22 mouse cellular contexts compared by ENCODE assay signal in genomic region chr9:83551632-83552031, GRCm38 (mm10). TPM values are rescaled to one million over a fixed set of nuclear protein-coding genes. Genes with fewer than 3 reads are reported as not detected.
A peak's percentile ranks its signal among the peaks of the same experiment; 100 is the strongest.
DNase-seq lines count a peak whose midpoint lies in the region; ATAC-seq and TF ChIP-seq lines count a peak whose summit lies in the region.
"Had no signal": no experiment of that assay in that cellular context is flagged by ENCODE, and none has a peak within 500 bp of the region (broad histone marks: within the 10 kb centered on the region; RNA-seq: fewer than 3 reads in every experiment).

No protein-coding gene starts in this region.

- no peak for TF ChIP-seq POLR2A in thymus, adult 2 months (IDR thresholded peaks at IDR 0.05; ENCODE audit: control insufficient read depth, extremely low read depth, insufficient read depth, low read length, poor library complexity)

- peak; percentile 52 for ATAC-seq in CD4-positive, CD25-positive, alpha-beta regulatory T cell, adult 4 months
- ATAC-seq in activated CD4-positive, CD25-positive, alpha-beta regulatory T cell, adult 4 months = peak; percentile 55
- ATAC-seq: forebrain, embryonic 13.5 days; forebrain, embryonic 16.5 days; Patski had no signal

- peaks cover 9% of the 10 kb centered on the region for H3K27me3 ChIP-seq in thymus, adult 2 months (ENCODE audit: control insufficient read depth, insufficient read depth, low read length)
- H3K27me3 ChIP-seq: forebrain, embryonic 13.5 days; hindbrain, embryonic 15.5 days had no signal

- no peak for DNase-seq in left cerebral cortex, adult 2 months (ENCODE audit: extremely low spot score in 1 of 2, low spot score in 2 of 2)
- DNase-seq in left cerebral cortex, adult 11 months (ENCODE audit: low spot score) = no peak
- peak; percentile 54 for DNase-seq in naive thymus-derived CD4-positive, alpha-beta T cell, adult 2 months (ENCODE audit: low read depth)
- DNase-seq in thymus, postnatal 0 days (ENCODE audit: low spot score) = no peak
- DNase-seq in right cerebral cortex, postnatal 14 days = no peak
- DNase-seq in thymus, adult 2 months = no peak
- DNase-seq: adrenal gland, adult 8-10 months; adrenal gland, postnatal 25 days; cerebellum, adult 18-20 months; cerebellum, adult 9-10 months; cerebellum, postnatal 14 days; gastrocnemius, postnatal 14 days; heart, adult 11 months had no signal

- intact Hi-C loops in left cerebral cortex, adult 2 months (cut with DNase I) = no loop called here

- no peak for TF ChIP-seq CTCF in left cerebral cortex, adult 2 months (IDR thresholded peaks at IDR 0.05)
- no peak for TF ChIP-seq CTCF in thymus, adult 2 months (IDR thresholded peaks at IDR 0.05; ENCODE audit: borderline replicate concordance, control insufficient read depth, extremely low read depth, insufficient read depth, low read length, poor library complexity)

- 25% methylated on average over 6 of the region's 6 CpGs for WGBS in thymus, adult 2 months

- no peak overlapping the region for H3K4me3 ChIP-seq in left cerebral cortex, adult 2 months
- no peak overlapping the region for H3K4me3 ChIP-seq in thymus, adult 2 months (ENCODE audit: control insufficient read depth, insufficient read depth, low read length)
- H3K4me3 ChIP-seq: forebrain, embryonic 10.5 days; forebrain, embryonic 13.5 days; hindbrain, embryonic 12.5 days; hindbrain, embryonic 15.5 days had no signal

- H3K27ac ChIP-seq in left cerebral cortex, adult 2 months = peak overlapping the region; percentile 4; the same call in 1 of the 2 replicates
- no peak overlapping the region for H3K27ac ChIP-seq in thymus, adult 2 months (ENCODE audit: control insufficient read depth, insufficient read depth, low read length)
- H3K27ac ChIP-seq: forebrain, embryonic 10.5 days; forebrain, embryonic 13.5 days; hindbrain, embryonic 12.5 days; hindbrain, embryonic 15.5 days had no signal

- peaks cover 10% of the 10 kb centered on the region for H3K4me1 ChIP-seq in thymus, adult 2 months (replicated peaks; ENCODE audit: control insufficient read depth, insufficient read depth, low read length)

- H3K36me3 ChIP-seq in thymus, adult 2 months (ENCODE audit: control insufficient read depth, insufficient read depth, low read length) = no peaks in the 10 kb centered on the region
- H3K36me3 ChIP-seq: forebrain, embryonic 10.5 days; G1E; hindbrain, embryonic 12.5 days; hindbrain, embryonic 15.5 days had no signal

RNA-seq across cellular contexts. Expression of gene Sh3bgrl2, which starts 3.5 kb away (rescaled TPM):
- total RNA-seq in left cerebral cortex, adult 2 months (2021) = 10 to 100 TPM; 30.7 to 36.1 TPM
- 10 to 100 TPM; 20.8 to 22.4 TPM for polyA plus RNA-seq in CD4-positive, CD25-positive, alpha-beta regulatory T cell, adult 4 months (2017; shearing (Covaris generic))
- polyA plus RNA-seq in activated CD4-positive, CD25-positive, alpha-beta regulatory T cell, adult 4 months (2017; shearing (Covaris generic)) = 10 to 100 TPM in 1 of 2 experiments, 1 to 10 TPM in 1; 7.2 to 11.8 TPM
- polyA plus RNA-seq in thymus, postnatal 0 days (2015; fragmentation: Nextera tagmentation; extraction: Ambion mirVana) = 4.4 and 5.2 TPM in 2 replicates
- polyA plus RNA-seq in thymus, adult 2 months (2012; rRNA removed) = 2.8 and 3.0 TPM in 2 replicates
- polyA plus RNA-seq: G1E had no signal
